Mouse (Mus musculus): ENCODE data around the gene Sinhcaf. TPM values are rescaled to one million over a fixed set of nuclear protein-coding genes. Genes with fewer than 3 reads are reported as not detected.
A peak's percentile ranks its signal among the peaks of the same experiment; 100 is the strongest.

Gene Sinhcaf
- 24.9 and 28.3 TPM in 2 replicates for polyA plus RNA-seq (2012; rRNA removed)
- 69.9 and 81.1 TPM in 2 replicates for polyA plus RNA-seq (2014; fragmentation: Nextera tagmentation; extraction: Ambion mirVana)

- Histone ChIP-seq H3K27me3 (ENCODE audit: control insufficient read depth, insufficient read depth, low read length) (no peaks in the 10 kb centered on the region), H3K36me3 (ENCODE audit: control insufficient read depth, insufficient read depth, low read length) (0 out of 2 replicates have a peak, but pooled peaks cover 4% of the 10 kb centered on the region), H3K27ac (replicated peaks; ENCODE audit: low read depth, low read length) (peak within 1 kb of the TSS; percentile 86), H3K9ac (ENCODE audit: low read depth, low read length, severe bottlenecking) (peak within 1 kb of the TSS; percentile 96), H3K9me3 (ENCODE audit: control insufficient read depth, low read length) (no peaks in the 10 kb centered on the region), H3K4me1 (ENCODE audit: control insufficient read depth, insufficient read depth, low read length) (0 out of 2 replicates have a peak, but pooled peaks cover 3% of the 10 kb centered on the region), H3K4me3 (replicated peaks; ENCODE audit: low read length) (peak within 1 kb of the TSS; percentile 81), H3K4me2 (replicated peaks; ENCODE audit: low read depth, low read length, severe bottlenecking) (peak within 1 kb of the TSS; percentile 74)
- TF ChIP-seq POLR2A (IDR thresholded peaks at IDR 0.05; ENCODE audit: borderline replicate concordance, extremely low read depth, insufficient read depth, insufficient read length), result 0 out of 2 replicates have a peak, but pooled peaks have one; percentile 42
- ATAC-seq (ENCODE audit: low FRiP score, low read depth) (peak; percentile 78), DNase-seq (ENCODE audit: low spot score) (peak; percentile 98)
- WGBS, result under 1% methylated on average over 47 of the region's 47 CpGs
These were observed at the start of gene Sinhcaf for GRCm38 (mm10) chr6:148946409-148946742. Sinhcaf (minus strand) TSS chr6:148946467.

- Histone ChIP-seq H3K9ac (ENCODE audit: low read depth, low read length, severe bottlenecking) (no peak overlapping the region), H3K27me3 (ENCODE audit: control insufficient read depth, insufficient read depth, low read length) (no peaks in the 10 kb centered on the region), H3K4me2 (replicated peaks; ENCODE audit: low read depth, low read length, severe bottlenecking) (no peak overlapping the region), H3K9me3 (ENCODE audit: control insufficient read depth, low read length) (no peaks in the 10 kb centered on the region), H3K4me1 (ENCODE audit: control insufficient read depth, insufficient read depth, low read length) (0 out of 2 replicates have a peak, but pooled peaks cover 4% of the 10 kb centered on the region), H3K36me3 (ENCODE audit: control insufficient read depth, insufficient read depth, low read length) (peaks cover 16% of the 10 kb centered on the region), H3K4me3 (replicated peaks; ENCODE audit: low read length) (no peak overlapping the region), H3K27ac (replicated peaks; ENCODE audit: low read depth, low read length) (no peak overlapping the region)
- DNase-seq (ENCODE audit: low spot score) (no peak), ATAC-seq (ENCODE audit: low FRiP score, low read depth) (no peak)
- no peak for TF ChIP-seq POLR2A (IDR thresholded peaks at IDR 0.05; ENCODE audit: borderline replicate concordance, extremely low read depth, insufficient read depth, insufficient read length)
- WGBS, result 74% methylated on average over 5 of the region's 5 CpGs
These were observed 48.2 kb upstream of the Sinhcaf start for GRCm38 (mm10) chr6:148994327-148994999.

GRCm38 (mm10) chr6:148993117-148994077 is 47.1 kb upstream of the Sinhcaf start:
- Histone ChIP-seq H3K27me3 (ENCODE audit: control insufficient read depth, insufficient read depth, low read length) (no peaks in the 10 kb centered on the region), H3K4me3 (replicated peaks; ENCODE audit: low read length) (no peak overlapping the region), H3K36me3 (ENCODE audit: control insufficient read depth, insufficient read depth, low read length) (peaks cover 13% of the 10 kb centered on the region), H3K4me1 (ENCODE audit: control insufficient read depth, insufficient read depth, low read length) (0 out of 2 replicates have a peak, but pooled peaks cover 4% of the 10 kb centered on the region), H3K27ac (replicated peaks; ENCODE audit: low read depth, low read length) (no peak overlapping the region), H3K9me3 (ENCODE audit: control insufficient read depth, low read length) (no peaks in the 10 kb centered on the region), H3K9ac (ENCODE audit: low read depth, low read length, severe bottlenecking) (no peak overlapping the region), H3K4me2 (replicated peaks; ENCODE audit: low read depth, low read length, severe bottlenecking) (no peak overlapping the region)
- TF ChIP-seq POLR2A (IDR thresholded peaks at IDR 0.05; ENCODE audit: borderline replicate concordance, extremely low read depth, insufficient read depth, insufficient read length), result no peak
- WGBS, result 38% methylated on average over 9 of the region's 9 CpGs
- ATAC-seq (ENCODE audit: low FRiP score, low read depth) (no peak; the same call in 1 of the 2 replicates), DNase-seq (ENCODE audit: low spot score) (peak; percentile 66)

GRCm38 (mm10) chr6:148992373-148993116 is 46.3 kb upstream of the Sinhcaf start:
- H3K4me2 ChIP-seq (replicated peaks; ENCODE audit: low read depth, low read length, severe bottlenecking), result no peak overlapping the region
- no peaks in the 10 kb centered on the region for H3K27me3 ChIP-seq (ENCODE audit: control insufficient read depth, insufficient read depth, low read length)
- no peak overlapping the region for H3K4me3 ChIP-seq (replicated peaks; ENCODE audit: low read length)
- ATAC-seq (ENCODE audit: low FRiP score, low read depth), result no peak
- DNase-seq (ENCODE audit: low spot score), result no peak
- H3K9ac ChIP-seq (ENCODE audit: low read depth, low read length, severe bottlenecking), result no peak overlapping the region
- 0 out of 2 replicates have a peak, but pooled peaks cover 4% of the 10 kb centered on the region for H3K4me1 ChIP-seq (ENCODE audit: control insufficient read depth, insufficient read depth, low read length)
- H3K27ac ChIP-seq (replicated peaks; ENCODE audit: low read depth, low read length), result no peak overlapping the region
- no peaks in the 10 kb centered on the region for H3K9me3 ChIP-seq (ENCODE audit: control insufficient read depth, low read length)
- 42% methylated on average over 4 of the region's 4 CpGs for WGBS
- H3K36me3 ChIP-seq (ENCODE audit: control insufficient read depth, insufficient read depth, low read length), result peaks cover 13% of the 10 kb centered on the region
- no peak for TF ChIP-seq POLR2A (IDR thresholded peaks at IDR 0.05; ENCODE audit: borderline replicate concordance, extremely low read depth, insufficient read depth, insufficient read length)
